Mouse (Mus musculus): Measurements from ENCODE around the gene Olfr951.

Olfr951 gene

GRCm38 (mm10) chr9:39387110-39387509 lies at the start of gene Olfr951:
TSS of gene Olfr951 (plus strand) at chr9:39387410.
- DNase-seq (ENCODE audit: low spot score in 2 of 2), result no peak

- no peak for DNase-seq (ENCODE audit: low spot score in 2 of 2)
Measured at GRCm38 (mm10) chr9:39427048-39427447, 39.8 kb downstream of the Olfr951 start, which contains the start of gene Olfr952. TSS of gene Olfr952 (minus strand) at chr9:39427148.

Measured in left cerebral cortex, adult 9 months (tissue).